Mouse (Mus musculus) thymus, adult 2 months (tissue): ENCODE measurements around the gene Lrrc25.

ENCODE experiments used
- CTCF ChIP-seq: fragments of 200-500 bp; IDR thresholded peaks from 2 replicates; pipeline ENCODE4 v1.5.1; 2012; ENCODE audit warnings: mild to moderate bottlenecking, control low read depth, low read length, moderate library complexity, borderline replicate concordance; ENCODE audit not compliant: control insufficient read depth, poor library complexity, insufficient read depth; ENCODE audit errors: extremely low read depth
- POLR2A ChIP-seq: fragments of 200-500 bp; IDR thresholded peaks from 2 replicates; pipeline ENCODE4 v1.6.1; 2012; ENCODE audit warnings: mild to moderate bottlenecking, low read length, control low read depth, moderate library complexity; ENCODE audit not compliant: control insufficient read depth, poor library complexity, insufficient read depth; ENCODE audit errors: extremely low read depth

DNA sequence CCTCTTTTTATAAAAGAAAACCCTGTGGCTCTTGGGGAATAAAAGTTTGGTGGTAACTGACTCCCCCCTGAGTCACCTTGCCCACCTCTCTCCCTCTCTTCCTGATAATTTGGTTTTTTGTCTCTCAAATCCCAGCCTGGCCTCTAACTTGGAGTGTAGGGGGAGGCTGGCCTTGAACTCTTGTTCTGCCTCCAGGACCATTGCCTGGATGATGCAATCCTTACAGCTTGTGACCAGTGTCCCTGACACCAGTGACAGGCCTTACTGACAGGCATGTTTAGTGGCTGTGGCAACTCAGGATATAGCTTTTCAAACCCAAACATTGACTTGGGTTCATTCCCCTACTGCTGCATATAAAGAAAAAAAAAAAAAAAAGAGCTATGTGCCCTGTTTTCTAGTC, 30.8 kb downstream of the Lrrc25 start:
- no peak for TF ChIP-seq POLR2A
- no peak for TF ChIP-seq CTCF
